Mouse (Mus musculus) brain, embryonic 14.5 days (tissue): ENCODE data around the gene Adam22.

Experiments used
- CTCF ChIP-seq: fragments of 200-500 bp; IDR thresholded peaks from 2 replicates; pipeline ENCODE4 v1.5.1; 2012; ENCODE audit warnings: inconsistent platforms, mild to moderate bottlenecking, moderate library complexity, borderline replicate concordance; ENCODE audit not compliant: insufficient read depth, insufficient read length; ENCODE audit errors: extremely low read depth
- POLR2A ChIP-seq: fragments of 200-500 bp; IDR thresholded peaks from 2 replicates; pipeline ENCODE4 v1.6.1; 2012; ENCODE audit warnings: mild to moderate bottlenecking, inconsistent platforms, borderline replicate concordance; ENCODE audit not compliant: poor library complexity, insufficient read depth, insufficient read length, severe bottlenecking; ENCODE audit errors: extremely low read depth

DNA sequence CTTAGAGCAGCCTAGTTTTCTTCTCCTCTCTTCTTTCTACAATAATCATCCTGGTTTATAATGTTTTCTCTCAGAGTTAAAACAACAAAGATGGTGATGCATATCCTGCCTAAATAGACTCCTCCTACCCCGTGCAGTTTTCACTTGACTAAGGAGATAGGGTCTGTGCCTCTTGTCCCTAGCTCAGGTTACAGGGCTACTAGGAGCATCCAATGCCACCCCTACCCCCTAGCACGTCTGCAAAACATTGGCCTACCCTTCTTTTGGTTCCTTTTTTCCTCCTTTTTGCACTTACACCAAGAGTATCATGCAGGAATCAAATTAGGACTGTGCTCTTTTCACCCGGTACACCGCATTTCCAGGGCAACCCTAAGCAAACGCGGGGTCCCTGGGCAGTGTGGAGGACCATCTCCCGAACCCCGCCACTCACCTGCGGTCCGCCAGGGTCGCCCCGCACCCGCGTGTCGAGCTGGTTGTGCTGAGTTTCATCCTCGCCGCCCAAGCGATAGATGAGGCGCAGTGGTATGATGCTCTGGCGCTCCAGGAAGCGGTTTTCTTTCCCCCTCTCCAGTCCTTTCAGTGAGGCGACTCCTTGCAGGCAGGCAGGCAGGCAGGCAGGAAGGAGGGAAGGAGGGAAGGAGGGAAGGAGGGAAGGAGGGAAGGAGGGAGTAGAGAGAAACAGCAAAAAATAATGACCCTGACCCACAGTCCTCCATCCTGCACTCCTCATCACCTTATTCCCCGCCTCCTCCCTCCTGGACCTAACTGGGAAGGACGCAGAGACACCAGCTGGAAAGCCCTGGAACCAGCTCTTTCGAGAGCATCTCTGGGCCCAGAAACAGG lies 968 bp downstream of the Adam22 start:
- no peak for TF ChIP-seq POLR2A
- no peak for TF ChIP-seq CTCF
